Mouse (Mus musculus): ENCODE measurements around the gene Matk. TPM values are rescaled to one million over a fixed set of nuclear protein-coding genes. Genes with fewer than 3 reads are reported as not detected.

Matk gene
- polyA plus RNA-seq, 1 experiment from 2014 or later: 67.9 TPM

GRCm38 (mm10) chr10:81254886-81255285, 2.2 kb downstream of the Matk start:
- peaks cover 29% of the 10 kb centered on the region for H3K27me3 ChIP-seq (ENCODE audit: control insufficient read depth, insufficient read depth, low read depth, low read length)
- no peaks in the 10 kb centered on the region for H3K9me3 ChIP-seq (replicated peaks; ENCODE audit: control insufficient read depth, low read length, poor library complexity, severe bottlenecking)
- no peak overlapping the region for H3K27ac ChIP-seq (ENCODE audit: low read length)
- 56% methylated on average over 1 of the region's 1 CpGs for WGBS
- ATAC-seq: no peak
- H3K9ac ChIP-seq (ENCODE audit: low read depth, low read length): no peak overlapping the region
- H3K4me2 ChIP-seq (ENCODE audit: low read length): no peak overlapping the region
- peaks cover 22% of the 10 kb centered on the region for H3K4me1 ChIP-seq (ENCODE audit: control insufficient read depth, insufficient read depth, low read length)
- H3K36me3 ChIP-seq (ENCODE audit: control insufficient read depth, insufficient read depth, low read length): no peaks in the 10 kb centered on the region
- no peak overlapping the region for H3K4me3 ChIP-seq (ENCODE audit: low read depth, low read length)

GRCm38 (mm10) chr10:81257158-81258039, 4.7 kb downstream of the Matk start:
- 0 out of 2 replicates have a peak, but pooled peaks cover 3% of the 10 kb centered on the region for H3K9me3 ChIP-seq (replicated peaks; ENCODE audit: control insufficient read depth, low read length, poor library complexity, severe bottlenecking)
- under 1% methylated on average over 62 of the region's 62 CpGs for WGBS
- no peak for ATAC-seq
- H3K27me3 ChIP-seq (ENCODE audit: control insufficient read depth, insufficient read depth, low read depth, low read length): peaks cover 28% of the 10 kb centered on the region
- H3K4me1 ChIP-seq (ENCODE audit: control insufficient read depth, insufficient read depth, low read length): peaks cover 23% of the 10 kb centered on the region
- H3K4me2 ChIP-seq (ENCODE audit: low read length): peak overlapping the region; percentile 91
- H3K4me3 ChIP-seq (ENCODE audit: low read depth, low read length): peak overlapping the region; percentile 65
- no peak overlapping the region for H3K27ac ChIP-seq (ENCODE audit: low read length)
- H3K9ac ChIP-seq (ENCODE audit: low read depth, low read length): peak overlapping the region; percentile 77
- 0 out of 2 replicates have a peak, but pooled peaks cover 4% of the 10 kb centered on the region for H3K36me3 ChIP-seq (ENCODE audit: control insufficient read depth, insufficient read depth, low read length)

- Histone ChIP-seq H3K4me2 (ENCODE audit: low read length) (peak overlapping the region; percentile 21; the same call in 1 of the 2 replicates), H3K27me3 (ENCODE audit: control insufficient read depth, insufficient read depth, low read depth, low read length) (peaks cover 28% of the 10 kb centered on the region), H3K9me3 (replicated peaks; ENCODE audit: control insufficient read depth, low read length, poor library complexity, severe bottlenecking) (0 out of 2 replicates have a peak, but pooled peaks cover 3% of the 10 kb centered on the region), H3K36me3 (ENCODE audit: control insufficient read depth, insufficient read depth, low read length) (0 out of 2 replicates have a peak, but pooled peaks cover 4% of the 10 kb centered on the region), H3K4me1 (ENCODE audit: control insufficient read depth, insufficient read depth, low read length) (peaks cover 16% of the 10 kb centered on the region), H3K27ac (ENCODE audit: low read length) (no peak overlapping the region), H3K9ac (ENCODE audit: low read depth, low read length) (0 out of 2 replicates have a peak overlapping the region, but pooled peaks have one; percentile 2), H3K4me3 (ENCODE audit: low read depth, low read length) (no peak overlapping the region)
- ATAC-seq: 0 out of 2 replicates have a peak, but pooled peaks have one; percentile 9
- WGBS: 42% methylated on average over 21 of the region's 21 CpGs
These were observed 6.6 kb downstream of the Matk start for GRCm38 (mm10) chr10:81259225-81259884.

GRCm38 (mm10) chr10:81261025-81261424, 8.3 kb downstream of the Matk start:
- no peak for ATAC-seq
- H3K9ac ChIP-seq (ENCODE audit: low read depth, low read length): no peak overlapping the region

GRCm38 (mm10) chr10:81265540-81265939, 12.8 kb downstream of the Matk start:
- Histone ChIP-seq H3K9me3 (replicated peaks; ENCODE audit: control insufficient read depth, low read length, poor library complexity, severe bottlenecking) (0 out of 2 replicates have a peak, but pooled peaks cover under 1% of the 10 kb centered on the region), H3K27me3 (ENCODE audit: control insufficient read depth, insufficient read depth, low read depth, low read length) (peaks cover 2% of the 10 kb centered on the region; the same call in 1 of the 2 replicates), H3K4me1 (ENCODE audit: control insufficient read depth, insufficient read depth, low read length) (peaks cover 14% of the 10 kb centered on the region), H3K4me2 (ENCODE audit: low read length) (peak overlapping the region; percentile 67), H3K27ac (ENCODE audit: low read length) (no peak overlapping the region), H3K36me3 (ENCODE audit: control insufficient read depth, insufficient read depth, low read length) (peaks cover 8% of the 10 kb centered on the region; the same call in 1 of the 2 replicates), H3K4me3 (ENCODE audit: low read depth, low read length) (no peak overlapping the region), H3K9ac (ENCODE audit: low read depth, low read length) (0 out of 2 replicates have a peak overlapping the region, but pooled peaks have one; percentile 84)
- WGBS: 97% methylated on average over 8 of the region's 8 CpGs
- no peak for ATAC-seq

More at GRCm38 (mm10) chr10:81261025-81261424, 8.3 kb downstream of the Matk start:
- Histone ChIP-seq H3K4me2 (ENCODE audit: low read length) (no peak overlapping the region), H3K36me3 (ENCODE audit: control insufficient read depth, insufficient read depth, low read length) (peaks cover 8% of the 10 kb centered on the region; the same call in 1 of the 2 replicates), H3K27me3 (ENCODE audit: control insufficient read depth, insufficient read depth, low read depth, low read length) (peaks cover 28% of the 10 kb centered on the region), H3K4me3 (ENCODE audit: low read depth, low read length) (no peak overlapping the region), H3K27ac (ENCODE audit: low read length) (no peak overlapping the region), H3K4me1 (ENCODE audit: control insufficient read depth, insufficient read depth, low read length) (peaks cover 23% of the 10 kb centered on the region), H3K9me3 (replicated peaks; ENCODE audit: control insufficient read depth, low read length, poor library complexity, severe bottlenecking) (0 out of 2 replicates have a peak, but pooled peaks cover 3% of the 10 kb centered on the region)
- 93% methylated on average over 4 of the region's 4 CpGs for WGBS

GRCm38 (mm10) chr10:81266211-81267105, 13.7 kb downstream of the Matk start, which contains the start of the genes Mrpl54 and Apba3:
Mrpl54 (minus strand) TSS chr10:81266934.
Apba3 (plus strand) TSS chr10:81266960.
- Histone ChIP-seq H3K4me3 (ENCODE audit: low read depth, low read length) (peak within 1 kb of the TSS; percentile 68), H3K27me3 (ENCODE audit: control insufficient read depth, insufficient read depth, low read depth, low read length) (no peaks in the 10 kb centered on the region), H3K36me3 (ENCODE audit: control insufficient read depth, insufficient read depth, low read length) (peaks cover 6% of the 10 kb centered on the region; the same call in 1 of the 2 replicates), H3K27ac (ENCODE audit: low read length) (peak within 1 kb of the TSS; percentile 88), H3K4me1 (ENCODE audit: control insufficient read depth, insufficient read depth, low read length) (peaks cover 14% of the 10 kb centered on the region), H3K9me3 (replicated peaks; ENCODE audit: control insufficient read depth, low read length, poor library complexity, severe bottlenecking) (no peaks in the 10 kb centered on the region), H3K4me2 (ENCODE audit: low read length) (peak within 1 kb of the TSS; percentile 67), H3K9ac (ENCODE audit: low read depth, low read length) (peak within 1 kb of the TSS; percentile 84)
- ATAC-seq: peak; percentile 90
- WGBS: under 1% methylated on average over 48 of the region's 48 CpGs

GRCm38 (mm10) chr10:81268056-81268455, 15.3 kb downstream of the Matk start:
- Histone ChIP-seq H3K36me3 (ENCODE audit: control insufficient read depth, insufficient read depth, low read length) (peaks cover 12% of the 10 kb centered on the region; the same call in 1 of the 2 replicates), H3K27ac (ENCODE audit: low read length) (no peak overlapping the region), H3K9me3 (replicated peaks; ENCODE audit: control insufficient read depth, low read length, poor library complexity, severe bottlenecking) (no peaks in the 10 kb centered on the region), H3K27me3 (ENCODE audit: control insufficient read depth, insufficient read depth, low read depth, low read length) (no peaks in the 10 kb centered on the region), H3K9ac (ENCODE audit: low read depth, low read length) (peak overlapping the region; percentile 83), H3K4me2 (ENCODE audit: low read length) (peak overlapping the region; percentile 86), H3K4me1 (ENCODE audit: control insufficient read depth, insufficient read depth, low read length) (peaks cover 14% of the 10 kb centered on the region), H3K4me3 (ENCODE audit: low read depth, low read length) (peak overlapping the region; percentile 68)
- peak; percentile 44 for ATAC-seq
- 3% methylated on average over 23 of the region's 23 CpGs for WGBS

All from midbrain, embryonic 16.5 days (tissue).